Comparison of ENCODE assay signal across 8 mouse cellular contexts in genomic region chr13:116711148-116711865, GRCm38 (mm10).
DNase-seq lines count a peak whose midpoint lies in the region; ATAC-seq lines count a peak whose summit lies in the region.

No protein-coding gene starts in this region.

- H3K9me3 ChIP-seq in forebrain, embryonic 11.5 days (ENCODE audit: control insufficient read depth, low read length): no peaks in the 10 kb centered on the region
- H3K9me3 ChIP-seq in liver, embryonic 13.5 days (replicated peaks): no peaks in the 10 kb centered on the region
- H3K9me3 ChIP-seq in stomach, embryonic 14.5 days (ENCODE audit: control insufficient read depth, low read depth, low read length): no peaks in the 10 kb centered on the region

- peak overlapping the region; percentile 66 for H3K4me2 ChIP-seq in forebrain, embryonic 11.5 days (ENCODE audit: low read depth, low read length, severe bottlenecking)
- H3K4me2 ChIP-seq in liver, embryonic 13.5 days: peak overlapping the region; percentile 52
- H3K4me2 ChIP-seq in stomach, embryonic 14.5 days (replicated peaks; ENCODE audit: low read depth, low read length): peak overlapping the region; percentile 78

- H3K9ac ChIP-seq in forebrain, embryonic 11.5 days (ENCODE audit: low read length): peak overlapping the region; percentile 33; the same call in 1 of the 2 replicates
- no peak overlapping the region for H3K9ac ChIP-seq in liver, embryonic 13.5 days
- peak overlapping the region; percentile 25; the same call in 1 of the 2 replicates for H3K9ac ChIP-seq in stomach, embryonic 14.5 days (replicated peaks; ENCODE audit: low read depth, low read length)

- ATAC-seq in forebrain, embryonic 11.5 days (replicated peaks; ENCODE audit: low FRiP score): peak; percentile 60
- ATAC-seq in liver, embryonic 13.5 days (ENCODE audit: low read depth): no peak
- ATAC-seq in stomach, embryonic 14.5 days (ENCODE audit: insufficient number of reproducible peaks, insufficient read depth, low FRiP score, low read depth): no peak

- no peak overlapping the region for H3K27ac ChIP-seq in forebrain, embryonic 11.5 days (ENCODE audit: low read depth, low read length)
- H3K27ac ChIP-seq in liver, embryonic 13.5 days: no peak overlapping the region
- peak overlapping the region; percentile 74 for H3K27ac ChIP-seq in stomach, embryonic 14.5 days (ENCODE audit: low read length)

- intact Hi-C loops in gastrocnemius, postnatal 36 days (cut with DNase I): no loop called here

- peaks cover 35% of the 10 kb centered on the region for H3K27me3 ChIP-seq in forebrain, embryonic 11.5 days (ENCODE audit: control insufficient read depth, insufficient read depth, low read length)
- peaks cover 63% of the 10 kb centered on the region for H3K27me3 ChIP-seq in liver, embryonic 13.5 days
- 0 out of 2 replicates have a peak, but pooled peaks cover 2% of the 10 kb centered on the region for H3K27me3 ChIP-seq in stomach, embryonic 14.5 days (ENCODE audit: control insufficient read depth, insufficient read depth, low read length)

- no peaks in the 10 kb centered on the region for H3K36me3 ChIP-seq in forebrain, embryonic 11.5 days (ENCODE audit: control insufficient read depth, insufficient read depth, low read length)
- H3K36me3 ChIP-seq in liver, embryonic 13.5 days: no peaks in the 10 kb centered on the region
- H3K36me3 ChIP-seq in stomach, embryonic 14.5 days (ENCODE audit: control insufficient read depth, insufficient read depth, low read length): no peaks in the 10 kb centered on the region

- peak; percentile 53 for DNase-seq in 416B (ENCODE audit: low read depth)
- peak; percentile 93 for DNase-seq in A20 (ENCODE audit: low read depth, low spot score)
- peak; percentile 68 for DNase-seq in forebrain, embryonic 11.5 days (ENCODE audit: low spot score)
- DNase-seq in liver, embryonic 13.5 days: no peak
- no peak for DNase-seq in cerebellum, adult 9-11 months
- no peak for DNase-seq in gastrocnemius, postnatal 36 days
- DNase-seq in spleen, postnatal 10 days (ENCODE audit: low spot score in 2 of 2): no peak

- peaks cover 10% of the 10 kb centered on the region; the same call in 1 of the 2 replicates for H3K4me1 ChIP-seq in forebrain, embryonic 11.5 days (replicated peaks; ENCODE audit: control insufficient read depth, insufficient read depth, low read length)
- H3K4me1 ChIP-seq in liver, embryonic 13.5 days (replicated peaks): no peaks in the 10 kb centered on the region
- 0 out of 2 replicates have a peak, but pooled peaks cover 3% of the 10 kb centered on the region for H3K4me1 ChIP-seq in stomach, embryonic 14.5 days (ENCODE audit: control insufficient read depth, insufficient read depth, low read length)

- under 1% methylated on average over 22 of the region's 22 CpGs for WGBS in forebrain, embryonic 11.5 days
- 2% methylated on average over 22 of the region's 22 CpGs for WGBS in liver, embryonic 13.5 days (ENCODE audit: insufficient replicate concordance)
- WGBS in stomach, embryonic 14.5 days: 3% methylated on average over 22 of the region's 22 CpGs

- H3K4me3 ChIP-seq in forebrain, embryonic 11.5 days (ENCODE audit: low read depth, low read length): peak overlapping the region; percentile 30
- peak overlapping the region; percentile 12 for H3K4me3 ChIP-seq in liver, embryonic 13.5 days (replicated peaks)
- H3K4me3 ChIP-seq in stomach, embryonic 14.5 days (ENCODE audit: low read depth, low read length): peak overlapping the region; percentile 26

Comparison
In these comparisons a context has a peak if more than half of its experiments do, and no peak if none do; other contexts are left out.
1. DNase-seq: peak in 416B (single experiment), A20 (single experiment) and forebrain, embryonic 11.5 days (single experiment); none in liver, embryonic 13.5 days (single experiment), cerebellum, adult 9-11 months (single experiment), gastrocnemius, postnatal 36 days (0 of 2) and spleen, postnatal 10 days (0 of 2).
2. Peak in every context shown above with its lines, with median percentiles within 50 percentile points of each other: H3K4me2 ChIP-seq and H3K4me3 ChIP-seq.